Mouse (Mus musculus): Measurements from ENCODE around the gene Olfr1180. TPM values are rescaled to one million over a fixed set of nuclear protein-coding genes. Genes with fewer than 3 reads are reported as not detected.
"Not testable (repeated sequence)": the region's sequence is repeated elsewhere in the genome, so short reads cannot be mapped to it uniquely, and the experiment has no call there.

Gene Olfr1180
- not detected in 2 replicates for polyA plus RNA-seq (2014; fragmentation: Nextera tagmentation; extraction: Ambion mirVana)

DNA sequence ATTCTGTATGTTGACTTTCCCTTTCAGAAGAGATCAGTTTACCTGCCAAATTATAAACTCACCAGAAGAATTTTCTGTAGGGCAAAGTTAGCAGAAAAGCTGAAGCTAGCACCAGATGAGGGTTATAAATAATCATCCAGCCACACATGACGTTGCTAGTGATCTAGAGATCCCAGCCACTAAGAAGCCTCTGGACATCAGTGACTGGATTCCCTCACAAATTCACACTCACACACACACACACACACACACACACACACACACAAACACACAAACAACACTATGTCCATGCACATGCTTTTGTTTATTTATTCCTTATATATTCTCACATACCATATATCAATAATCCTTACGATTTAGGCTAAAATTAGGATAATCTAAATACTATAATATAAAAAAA, at the start of gene Olfr1180:
Olfr1180 (minus strand) TSS at position 101 of the 400 bp plus-strand sequence.
- Histone ChIP-seq H3K36me3 (ENCODE audit: control insufficient read depth, insufficient read depth, low read length) (no peaks in the 10 kb centered on the region), H3K4me2 (ENCODE audit: low read depth, low read length) (no peak within 1 kb of the TSS), H3K4me3 (ENCODE audit: low read depth, low read length) (no peak within 1 kb of the TSS), H3K9ac (ENCODE audit: low read depth, low read length) (no peak within 1 kb of the TSS), H3K27me3 (replicated peaks; ENCODE audit: control insufficient read depth, insufficient read depth, low read length) (no peaks in the 10 kb centered on the region), H3K9me3 (ENCODE audit: control insufficient read depth, low read length) (no peaks in the 10 kb centered on the region), H3K4me1 (ENCODE audit: control insufficient read depth, insufficient read depth, low read length) (no peaks in the 10 kb centered on the region), H3K27ac (replicated peaks; ENCODE audit: low read depth, low read length) (no peak within 1 kb of the TSS)
- ATAC-seq (ENCODE audit: low read depth) (no peak), DNase-seq (ENCODE audit: low spot score) (no peak)
- WGBS, result 77% methylated on average over 2 of the region's 2 CpGs

DNA sequence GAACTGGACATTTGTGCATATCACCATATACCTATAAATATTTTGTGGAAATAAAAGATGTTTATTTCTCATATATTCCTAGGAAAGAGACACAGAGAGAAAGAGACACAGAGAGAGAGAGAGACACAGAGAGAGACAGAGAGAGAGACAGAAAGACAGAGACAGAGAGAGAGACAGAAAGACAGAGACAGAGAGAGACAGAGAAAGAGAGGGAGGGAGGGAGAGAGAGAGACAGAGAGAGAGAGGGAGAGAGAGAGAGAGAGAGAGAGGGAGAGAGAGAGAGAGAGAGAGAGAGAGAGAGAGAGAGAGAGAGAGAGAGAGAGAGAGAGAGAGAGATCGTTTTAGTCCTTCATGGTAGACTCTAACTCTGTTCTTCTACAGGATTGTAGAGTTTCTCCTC, 35.6 kb upstream of the Olfr1180 start, which contains the start of gene Olfr1183:
Olfr1183 (plus strand) TSS at position 301 of the 400 bp plus-strand sequence.
- not testable (repeated sequence) for H3K27me3 ChIP-seq (replicated peaks; ENCODE audit: control insufficient read depth, insufficient read depth, low read length); H3K27ac ChIP-seq (replicated peaks; ENCODE audit: low read depth, low read length); DNase-seq (ENCODE audit: low spot score); H3K9me3 ChIP-seq (ENCODE audit: control insufficient read depth, low read length); H3K4me3 ChIP-seq (ENCODE audit: low read depth, low read length); H3K4me1 ChIP-seq (ENCODE audit: control insufficient read depth, insufficient read depth, low read length); H3K9ac ChIP-seq (ENCODE audit: low read depth, low read length); H3K4me2 ChIP-seq (ENCODE audit: low read depth, low read length); H3K36me3 ChIP-seq (ENCODE audit: control insufficient read depth, insufficient read depth, low read length); ATAC-seq (ENCODE audit: low read depth)
- 72% methylated on average over 1 of the region's 1 CpGs for WGBS

GRCm38 (mm10) chr2:88449031-88449430, 30.1 kb upstream of the Olfr1180 start, which contains the start of gene Gm13757:
Gene Gm13757, minus strand, starts transcription at chr2:88449131.
- no peak within 1 kb of the TSS for H3K27ac ChIP-seq (replicated peaks; ENCODE audit: low read depth, low read length)
- 93% methylated on average over 1 of the region's 1 CpGs for WGBS
- no peaks in the 10 kb centered on the region for H3K27me3 ChIP-seq (replicated peaks; ENCODE audit: control insufficient read depth, insufficient read depth, low read length)
- H3K4me2 ChIP-seq (ENCODE audit: low read depth, low read length), result no peak within 1 kb of the TSS
- ATAC-seq (ENCODE audit: low read depth), result no peak
- H3K36me3 ChIP-seq (ENCODE audit: control insufficient read depth, insufficient read depth, low read length), result no peaks in the 10 kb centered on the region
- H3K9ac ChIP-seq (ENCODE audit: low read depth, low read length), result no peak within 1 kb of the TSS
- H3K4me1 ChIP-seq (ENCODE audit: control insufficient read depth, insufficient read depth, low read length), result no peaks in the 10 kb centered on the region
- H3K9me3 ChIP-seq (ENCODE audit: control insufficient read depth, low read length), result no peaks in the 10 kb centered on the region
- H3K4me3 ChIP-seq (ENCODE audit: low read depth, low read length), result no peak within 1 kb of the TSS
- DNase-seq (ENCODE audit: low spot score), result no peak

DNA sequence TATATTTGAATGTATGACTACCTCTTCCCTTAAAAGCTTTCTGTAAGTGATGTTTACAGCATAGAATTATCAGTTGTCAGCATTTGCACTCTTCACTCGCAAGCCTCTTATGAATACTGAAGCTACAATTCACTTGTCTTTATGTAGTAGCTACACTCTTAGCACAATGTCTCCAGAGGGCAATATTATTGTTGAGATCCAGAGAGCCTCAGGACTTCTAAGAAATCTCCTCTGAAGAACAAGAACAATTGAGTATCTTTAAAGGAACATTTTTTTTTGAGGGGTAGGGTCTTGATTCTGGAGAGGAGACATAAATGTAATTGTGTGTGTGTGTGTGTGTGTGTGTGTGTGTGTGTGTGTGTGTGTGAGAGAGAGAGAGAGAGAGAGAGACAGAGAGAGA, 7.1 kb upstream of the Olfr1180 start, which contains the start of gene Olfr1181:
Olfr1181 (minus strand) TSS at position 101 of the 400 bp plus-strand sequence.
- no peak within 1 kb of the TSS for H3K9ac ChIP-seq (ENCODE audit: low read depth, low read length)
- no peak for ATAC-seq (ENCODE audit: low read depth)
- no peaks in the 10 kb centered on the region for H3K9me3 ChIP-seq (ENCODE audit: control insufficient read depth, low read length)
- no peak within 1 kb of the TSS for H3K27ac ChIP-seq (replicated peaks; ENCODE audit: low read depth, low read length)
- WGBS, result 93% methylated on average over 1 of the region's 1 CpGs
- no peak within 1 kb of the TSS for H3K4me2 ChIP-seq (ENCODE audit: low read depth, low read length)
- H3K4me3 ChIP-seq (ENCODE audit: low read depth, low read length), result no peak within 1 kb of the TSS
- H3K4me1 ChIP-seq (ENCODE audit: control insufficient read depth, insufficient read depth, low read length), result no peaks in the 10 kb centered on the region
- H3K36me3 ChIP-seq (ENCODE audit: control insufficient read depth, insufficient read depth, low read length), result no peaks in the 10 kb centered on the region
- DNase-seq (ENCODE audit: low spot score), result no peak
- H3K27me3 ChIP-seq (replicated peaks; ENCODE audit: control insufficient read depth, insufficient read depth, low read length), result no peaks in the 10 kb centered on the region

- Histone ChIP-seq H3K4me2 (ENCODE audit: low read depth, low read length) (no peak within 1 kb of the TSS), H3K36me3 (ENCODE audit: control insufficient read depth, insufficient read depth, low read length) (no peaks in the 10 kb centered on the region), H3K4me1 (ENCODE audit: control insufficient read depth, insufficient read depth, low read length) (no peaks in the 10 kb centered on the region), H3K9me3 (ENCODE audit: control insufficient read depth, low read length) (no peaks in the 10 kb centered on the region), H3K27me3 (replicated peaks; ENCODE audit: control insufficient read depth, insufficient read depth, low read length) (no peaks in the 10 kb centered on the region), H3K27ac (replicated peaks; ENCODE audit: low read depth, low read length) (no peak within 1 kb of the TSS), H3K4me3 (ENCODE audit: low read depth, low read length) (no peak within 1 kb of the TSS), H3K9ac (ENCODE audit: low read depth, low read length) (no peak within 1 kb of the TSS)
- DNase-seq (ENCODE audit: low spot score) (no peak), ATAC-seq (ENCODE audit: low read depth) (no peak)
- WGBS, result 77% methylated on average over 3 of the region's 3 CpGs
Measured at GRCm38 (mm10) chr2:88406353-88406752, 12.6 kb downstream of the Olfr1180 start, which contains the start of gene Olfr1179. Gene Olfr1179, minus strand, starts transcription at chr2:88406453.

DNA sequence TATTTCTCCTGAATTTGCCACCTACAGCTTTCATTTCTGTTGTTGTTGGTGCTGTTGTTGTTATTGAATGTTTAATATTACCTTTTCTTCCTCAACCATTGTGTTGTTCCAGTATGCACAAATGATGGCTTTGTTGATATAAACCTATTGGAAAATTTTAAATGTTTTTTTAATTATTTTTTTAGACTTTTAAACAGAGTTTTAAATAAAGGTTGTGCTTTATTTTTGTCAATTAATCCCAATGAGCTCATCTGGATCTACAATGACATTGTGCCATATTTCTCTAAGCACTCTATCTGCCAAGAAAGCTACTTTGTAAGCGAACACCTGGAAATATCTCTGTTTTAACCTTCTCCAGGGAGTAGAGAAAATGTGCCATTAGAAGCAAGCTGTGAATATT, 32.2 kb downstream of the Olfr1180 start, which contains the start of gene Olfr1178:
Olfr1178 (plus strand) TSS at position 301 of the 400 bp plus-strand sequence.
- ATAC-seq (ENCODE audit: low read depth), result no peak
- 73% methylated on average over 1 of the region's 1 CpGs for WGBS
- no peaks in the 10 kb centered on the region for H3K36me3 ChIP-seq (ENCODE audit: control insufficient read depth, insufficient read depth, low read length)

More for the DNA sequence above, 32.2 kb downstream of the Olfr1180 start, which contains the start of gene Olfr1178:
- Histone ChIP-seq H3K9me3 (ENCODE audit: control insufficient read depth, low read length) (no peaks in the 10 kb centered on the region), H3K4me3 (ENCODE audit: low read depth, low read length) (no peak within 1 kb of the TSS), H3K27ac (replicated peaks; ENCODE audit: low read depth, low read length) (no peak within 1 kb of the TSS), H3K4me1 (ENCODE audit: control insufficient read depth, insufficient read depth, low read length) (no peaks in the 10 kb centered on the region), H3K9ac (ENCODE audit: low read depth, low read length) (no peak within 1 kb of the TSS), H3K4me2 (ENCODE audit: low read depth, low read length) (no peak within 1 kb of the TSS), H3K27me3 (replicated peaks; ENCODE audit: control insufficient read depth, insufficient read depth, low read length) (no peaks in the 10 kb centered on the region)
- DNase-seq (ENCODE audit: low spot score), result no peak

Other genes starting within 250 kb of the Olfr1180 start
- gene Olfr1168, start 237.3 kb downstream of the Olfr1180 start, polyA plus RNA-seq (2014; fragmentation: Nextera tagmentation; extraction: Ambion mirVana), result not detected in 2 replicates
- gene Olfr1170, start 190.8 kb downstream of the Olfr1180 start, polyA plus RNA-seq (2014; fragmentation: Nextera tagmentation; extraction: Ambion mirVana), result not detected in 2 replicates
- gene Olfr1173, start 139.3 kb downstream of the Olfr1180 start, polyA plus RNA-seq (2014; fragmentation: Nextera tagmentation; extraction: Ambion mirVana), result 0.07 TPM in 1 of 2 replicates, not detected in the other
- gene Olfr1174-ps, start 104.0 kb downstream of the Olfr1180 start, polyA plus RNA-seq (2014; fragmentation: Nextera tagmentation; extraction: Ambion mirVana), result 0.14 TPM in 1 of 2 replicates, not detected in the other
- not detected in 2 replicates for gene Olfr1175-ps, start 91.9 kb downstream of the Olfr1180 start, polyA plus RNA-seq (2014; fragmentation: Nextera tagmentation; extraction: Ambion mirVana)
- gene Olfr1176, start 82.4 kb downstream of the Olfr1180 start, polyA plus RNA-seq (2014; fragmentation: Nextera tagmentation; extraction: Ambion mirVana), result 0.17 TPM in 1 of 2 replicates, not detected in the other
- gene Olfr1177-ps, start 72.7 kb downstream of the Olfr1180 start, polyA plus RNA-seq (2014; fragmentation: Nextera tagmentation; extraction: Ambion mirVana), result 0.14 TPM in 1 of 2 replicates, not detected in the other
- gene Olfr1178, start 32.1 kb downstream of the Olfr1180 start, polyA plus RNA-seq (2014; fragmentation: Nextera tagmentation; extraction: Ambion mirVana), result 0.06 TPM in 1 of 2 replicates, not detected in the other
- not detected in 2 replicates for gene Olfr1179, start 12.7 kb downstream of the Olfr1180 start, polyA plus RNA-seq (2014; fragmentation: Nextera tagmentation; extraction: Ambion mirVana)
- not detected in 2 replicates for gene Olfr1181, start 7.0 kb upstream of the Olfr1180 start, polyA plus RNA-seq (2014; fragmentation: Nextera tagmentation; extraction: Ambion mirVana)
- gene Gm13757, start 30.0 kb upstream of the Olfr1180 start, polyA plus RNA-seq (2014; fragmentation: Nextera tagmentation; extraction: Ambion mirVana), result not detected in 2 replicates
- not detected in 2 replicates for gene Olfr1183, start 35.7 kb upstream of the Olfr1180 start, polyA plus RNA-seq (2014; fragmentation: Nextera tagmentation; extraction: Ambion mirVana)
- 0.08 TPM in 1 of 2 replicates, not detected in the other for gene Olfr1184, start 64.4 kb upstream of the Olfr1180 start, polyA plus RNA-seq (2014; fragmentation: Nextera tagmentation; extraction: Ambion mirVana)
- gene Olfr1185-ps1, start 74.2 kb upstream of the Olfr1180 start, polyA plus RNA-seq (2014; fragmentation: Nextera tagmentation; extraction: Ambion mirVana), result not detected in 2 replicates
- not detected in 2 replicates for gene Olfr1186, start 99.4 kb upstream of the Olfr1180 start, polyA plus RNA-seq (2014; fragmentation: Nextera tagmentation; extraction: Ambion mirVana)
- gene Olfr1188, start 137.8 kb upstream of the Olfr1180 start, polyA plus RNA-seq (2014; fragmentation: Nextera tagmentation; extraction: Ambion mirVana), result not detected in 2 replicates
- not detected in 2 replicates for gene Olfr1189, start 167.3 kb upstream of the Olfr1180 start, polyA plus RNA-seq (2014; fragmentation: Nextera tagmentation; extraction: Ambion mirVana)
- gene Olfr1191-ps1, start 221.4 kb upstream of the Olfr1180 start, polyA plus RNA-seq (2014; fragmentation: Nextera tagmentation; extraction: Ambion mirVana), result not detected in 2 replicates
- 0.06 TPM in 1 of 2 replicates, not detected in the other for gene Olfr1192-ps1, start 229.4 kb upstream of the Olfr1180 start, polyA plus RNA-seq (2014; fragmentation: Nextera tagmentation; extraction: Ambion mirVana)